In the genomic region with DNA sequence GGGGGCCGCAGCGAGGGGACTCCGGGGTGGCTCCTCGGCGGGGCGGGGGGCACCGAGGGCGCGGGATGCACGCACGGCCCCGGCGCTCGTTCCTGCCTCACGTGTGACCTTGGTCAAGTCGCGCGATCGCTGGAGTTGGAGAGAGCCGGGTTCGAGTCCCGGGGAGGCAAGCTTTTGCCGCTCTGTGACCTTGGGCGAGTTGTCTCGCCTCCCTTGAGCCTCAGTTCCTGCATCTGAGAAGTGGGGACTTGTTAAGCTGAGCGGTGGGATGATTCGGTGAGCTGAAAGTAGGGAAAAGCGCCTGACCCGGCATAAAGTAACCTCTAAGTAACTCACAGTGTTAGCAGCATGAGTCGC, we compare ENCODE assay signal across 8 mouse cellular contexts. TPM values are rescaled to one million over a fixed set of nuclear protein-coding genes. Genes with fewer than 3 reads are reported as not detected.
DNase-seq lines count a peak whose midpoint lies in the region; ATAC-seq and TF ChIP-seq lines count a peak whose summit lies in the region.

No protein-coding gene starts in this region.

- ATAC-seq in heart, postnatal 0 days (ENCODE audit: insufficient read depth, low read depth), result peak; percentile 35
- 0 out of 2 replicates have a peak, but pooled peaks have one; percentile 5 for ATAC-seq in limb, embryonic 15.5 days (ENCODE audit: insufficient number of reproducible peaks, low FRiP score, low TSS enrichment, low read depth)
- ATAC-seq in neural tube, embryonic 11.5 days (ENCODE audit: insufficient read depth, low FRiP score, low TSS enrichment), result peak; percentile 8; the same call in 1 of the 2 replicates
- ATAC-seq in megakaryocyte-erythroid progenitor cell, adult 5-6 weeks (replicated peaks; ENCODE audit: low FRiP score, low TSS enrichment, poor library complexity, severe bottlenecking), result no peak

- peak overlapping the region; percentile 77 for H3K9ac ChIP-seq in heart, postnatal 0 days (replicated peaks; ENCODE audit: low read depth, low read length)
- H3K9ac ChIP-seq in limb, embryonic 15.5 days, result peak overlapping the region; percentile 81
- H3K9ac ChIP-seq in neural tube, embryonic 11.5 days (ENCODE audit: low read length), result peak overlapping the region; percentile 84

- peak overlapping the region; percentile 68 for H3K4me2 ChIP-seq in heart, postnatal 0 days (ENCODE audit: low read depth, low read length)
- H3K4me2 ChIP-seq in limb, embryonic 15.5 days, result peak overlapping the region; percentile 60
- H3K4me2 ChIP-seq in neural tube, embryonic 11.5 days (ENCODE audit: low read depth), result peak overlapping the region; percentile 38

- intact Hi-C loops in gastrocnemius, postnatal 36 days (cut with DNase I), result no loop called here

- 0 out of 2 replicates have a peak, but pooled peaks cover 10% of the 10 kb centered on the region for H3K4me1 ChIP-seq in heart, postnatal 0 days (ENCODE audit: control insufficient read depth, insufficient read depth)
- peaks cover 40% of the 10 kb centered on the region for H3K4me1 ChIP-seq in limb, embryonic 15.5 days
- H3K4me1 ChIP-seq in neural tube, embryonic 11.5 days (ENCODE audit: control insufficient read depth, insufficient read depth, low read length), result peaks cover 13% of the 10 kb centered on the region

- H3K27ac ChIP-seq in heart, postnatal 0 days (ENCODE audit: low read depth), result peak overlapping the region; percentile 76
- H3K27ac ChIP-seq in limb, embryonic 15.5 days, result peak overlapping the region; percentile 86
- H3K27ac ChIP-seq in neural tube, embryonic 11.5 days (ENCODE audit: low read depth, low read length), result peak overlapping the region; percentile 86

- no peaks in the 10 kb centered on the region for H3K27me3 ChIP-seq in heart, postnatal 0 days (ENCODE audit: control insufficient read depth, insufficient read depth, low read length)
- no peaks in the 10 kb centered on the region for H3K27me3 ChIP-seq in limb, embryonic 15.5 days
- H3K27me3 ChIP-seq in neural tube, embryonic 11.5 days (ENCODE audit: control insufficient read depth, insufficient read depth, low read length), result no peaks in the 10 kb centered on the region

- no peaks in the 10 kb centered on the region for H3K9me3 ChIP-seq in heart, postnatal 0 days (replicated peaks; ENCODE audit: control insufficient read depth, low read length)
- H3K9me3 ChIP-seq in limb, embryonic 15.5 days, result no peaks in the 10 kb centered on the region
- no peaks in the 10 kb centered on the region for H3K9me3 ChIP-seq in neural tube, embryonic 11.5 days (ENCODE audit: control insufficient read depth, low read length)

- peak; percentile 21 for DNase-seq in gastrocnemius, adult 18-20 months (ENCODE audit: low spot score)
- no peak for DNase-seq in gastrocnemius, postnatal 36 days
- DNase-seq in MN1 (ENCODE audit: low spot score), result peak; percentile 32
- DNase-seq in cerebellum, postnatal 25 days, result peak; percentile 51 to 64
- DNase-seq in heart, postnatal 0 days (ENCODE audit: low spot score), result no peak
- DNase-seq in neural tube, embryonic 11.5 days (ENCODE audit: low spot score), result peak; percentile 37

- TF ChIP-seq EP300 in heart, postnatal 0 days (IDR thresholded peaks at IDR 0.05; ENCODE audit: low read depth), result no peak

- no peaks in the 10 kb centered on the region for H3K36me3 ChIP-seq in heart, postnatal 0 days (replicated peaks; ENCODE audit: control insufficient read depth, insufficient read depth, low read length)
- H3K36me3 ChIP-seq in limb, embryonic 15.5 days, result 0 out of 2 replicates have a peak, but pooled peaks cover 2% of the 10 kb centered on the region
- H3K36me3 ChIP-seq in neural tube, embryonic 11.5 days (ENCODE audit: control insufficient read depth, insufficient read depth, low read length), result no peaks in the 10 kb centered on the region

- 2% methylated on average over 16 of the region's 30 CpGs for WGBS in heart, postnatal 0 days
- under 1% methylated on average over 20 of the region's 30 CpGs for WGBS in limb, embryonic 15.5 days
- 2% methylated on average over 30 of the region's 30 CpGs for WGBS in neural tube, embryonic 11.5 days

- peak overlapping the region; percentile 65 for H3K4me3 ChIP-seq in heart, postnatal 0 days (ENCODE audit: low read depth, low read length)
- H3K4me3 ChIP-seq in limb, embryonic 15.5 days, result peak overlapping the region; percentile 81
- peak overlapping the region; percentile 98 for H3K4me3 ChIP-seq in neural tube, embryonic 11.5 days (ENCODE audit: low read depth, low read length)

- no peak for TF ChIP-seq CTCF in heart, postnatal 0 days (IDR thresholded peaks at IDR 0.05; ENCODE audit: low read depth)

RNA-seq across cellular contexts. Expression of gene Rab35, which starts 0.6 kb away (rescaled TPM):
- total RNA-seq in gastrocnemius, adult 18-20 months (2021), result 10 to 100 TPM; 37.3 to 43.7 TPM
- 10 to 100 TPM; 31.8 to 32.8 TPM for total RNA-seq in gastrocnemius, postnatal 36 days (2021)
- 37.4 and 43.6 TPM in 2 replicates for total RNA-seq in heart, postnatal 0 days (2014; rRNA removed; ENCODE audit: low replicate concordance)
- 13.4 and 14.1 TPM in 2 replicates for polyA plus RNA-seq in heart, postnatal 0 days (2015; fragmentation: Nextera tagmentation; extraction: Ambion mirVana)
- polyA plus RNA-seq in limb, embryonic 15.5 days (2015; fragmentation: Nextera tagmentation; extraction: Ambion mirVana), result 15.1 and 17.0 TPM in 2 replicates
- 16.4 and 17.9 TPM in 2 replicates for polyA plus RNA-seq in neural tube, embryonic 11.5 days (2014; fragmentation: Nextera tagmentation; extraction: Ambion mirVana)
- 51.4 and 53.5 TPM in 2 replicates for total RNA-seq in megakaryocyte-erythroid progenitor cell, adult 5-6 weeks (2014; fragmentation: Nextera tagmentation)
- 34.2 and 36.4 TPM in 2 replicates for total RNA-seq in megakaryocyte-erythroid progenitor cell, adult 5-6 weeks (2017)

Comparison
In these comparisons a context has a peak if more than half of its experiments do, and no peak if none do; other contexts are left out.
1. DNase-seq: peak in gastrocnemius, adult 18-20 months (single experiment), MN1 (single experiment), cerebellum, postnatal 25 days (2 of 2) and neural tube, embryonic 11.5 days (single experiment); none in gastrocnemius, postnatal 36 days (0 of 2) and heart, postnatal 0 days (single experiment).
2. Peak in every context shown above with its lines, with median percentiles within 50 percentile points of each other: H3K27ac ChIP-seq, H3K4me2 ChIP-seq, H3K4me3 ChIP-seq and H3K9ac ChIP-seq.